Mouse (Mus musculus): ENCODE data around the gene Kcnt2. TPM values are rescaled to one million over a fixed set of nuclear protein-coding genes. Genes with fewer than 3 reads are reported as not detected.

The Kcnt2 gene
- polyA plus RNA-seq, 1 experiment from 2014 or later: 1.1 TPM

- Histone ChIP-seq H3K27me3 (ENCODE audit: insufficient read depth, low read length) (no peaks in the 10 kb centered on the region), H3K4me1 (ENCODE audit: insufficient read depth) (no peaks in the 10 kb centered on the region), H3K4me2 (no peak overlapping the region), H3K36me3 (ENCODE audit: insufficient read depth) (no peaks in the 10 kb centered on the region), H3K27ac (ENCODE audit: low read depth) (no peak overlapping the region), H3K9me3 (ENCODE audit: low read depth, low read length) (no peaks in the 10 kb centered on the region), H3K4me3 (ENCODE audit: low read depth, low read length) (no peak overlapping the region), H3K9ac (no peak overlapping the region)
- TF ChIP-seq CTCF (IDR thresholded peaks at IDR 0.05; ENCODE audit: low read depth): peak; percentile 22; the same call in 1 of the 2 replicates
- 57% methylated on average over 3 of the region's 3 CpGs for WGBS
- no peak for ATAC-seq (ENCODE audit: insufficient read depth)
- peak; percentile 1 for DNase-seq
Observed at GRCm38 (mm10) chr1:140659607-140660340, 413.8 kb downstream of the Kcnt2 start.

GRCm38 (mm10) chr1:140660751-140661403 lies 414.9 kb downstream of the Kcnt2 start:
- no peak for TF ChIP-seq CTCF (IDR thresholded peaks at IDR 0.05; ENCODE audit: low read depth)
- no peak; the same call in 1 of the 2 replicates for ATAC-seq (ENCODE audit: insufficient read depth)
- peak; percentile 30 for DNase-seq
- no peaks in the 10 kb centered on the region for H3K27me3 ChIP-seq (ENCODE audit: insufficient read depth, low read length)
- no peaks in the 10 kb centered on the region for H3K9me3 ChIP-seq (ENCODE audit: low read depth, low read length)
- no peak overlapping the region for H3K9ac ChIP-seq
- no peaks in the 10 kb centered on the region for H3K36me3 ChIP-seq (ENCODE audit: insufficient read depth)
- H3K27ac ChIP-seq (ENCODE audit: low read depth): no peak overlapping the region
- H3K4me2 ChIP-seq: peak overlapping the region; percentile 38
- 29% methylated on average over 12 of the region's 12 CpGs for WGBS
- H3K4me1 ChIP-seq (ENCODE audit: insufficient read depth): no peaks in the 10 kb centered on the region
- H3K4me3 ChIP-seq (ENCODE audit: low read depth, low read length): peak overlapping the region; percentile 0; the same call in 1 of the 2 replicates

DNA sequence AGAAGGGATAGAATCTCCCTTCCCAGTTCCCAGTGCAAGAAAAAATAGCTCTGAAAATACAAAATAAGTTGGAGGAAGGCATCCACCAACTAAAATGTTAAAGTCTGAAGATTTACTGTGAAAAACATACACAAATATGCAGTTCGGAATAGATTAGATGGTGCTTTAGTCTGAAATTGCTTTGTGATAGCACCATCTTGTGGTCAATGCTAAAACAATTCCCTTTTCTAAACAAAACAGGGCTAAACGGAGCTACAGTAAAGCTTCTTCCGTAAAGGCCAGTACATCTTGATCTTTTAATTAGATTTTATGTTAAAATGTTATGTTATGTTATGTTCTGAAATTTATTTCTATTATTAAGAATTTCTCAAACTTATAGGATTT lies 415.4 kb downstream of the Kcnt2 start:
- peak; percentile 54; the same call in 1 of the 2 replicates for ATAC-seq (ENCODE audit: insufficient read depth)
- WGBS: 15% methylated on average over 3 of the region's 3 CpGs
- no peaks in the 10 kb centered on the region for H3K9me3 ChIP-seq (ENCODE audit: low read depth, low read length)
- no peaks in the 10 kb centered on the region for H3K4me1 ChIP-seq (ENCODE audit: insufficient read depth)
- H3K36me3 ChIP-seq (ENCODE audit: insufficient read depth): no peaks in the 10 kb centered on the region
- H3K4me2 ChIP-seq: peak overlapping the region; percentile 38
- peak; percentile 70 for TF ChIP-seq CTCF (IDR thresholded peaks at IDR 0.05; ENCODE audit: low read depth)
- H3K4me3 ChIP-seq (ENCODE audit: low read depth, low read length): peak overlapping the region; percentile 0; the same call in 1 of the 2 replicates
- peak; percentile 78 for DNase-seq
- H3K27ac ChIP-seq (ENCODE audit: low read depth): no peak overlapping the region
- no peak overlapping the region for H3K9ac ChIP-seq
- H3K27me3 ChIP-seq (ENCODE audit: insufficient read depth, low read length): no peaks in the 10 kb centered on the region

Other genes with a start within 250 kb of the Kcnt2 start
- gene Cfh, start 62.4 kb upstream of the Kcnt2 start, polyA plus RNA-seq (2014; fragmentation: Nextera tagmentation; extraction: Ambion mirVana): 9.6 and 11.4 TPM in 2 replicates

Measured in lung, embryonic 14.5 days (tissue).